Mouse (Mus musculus) left cerebral cortex, postnatal 14 days (tissue): ENCODE results near the gene Phyh. TPM values are rescaled to one million over a fixed set of nuclear protein-coding genes. Genes with fewer than 3 reads are reported as not detected.
"Not testable (repeated sequence)": the region's sequence is repeated elsewhere in the genome, so short reads cannot be mapped to it uniquely, and the experiment has no call there.

Experiments used
- DNase-seq, 2 experiments: peaks; one replicate each; pipeline ENCODE4 v3.0.0; 2021 to 2022; ENCODE audit warnings: low spot score in 2 of 2, mixed read lengths in 1 of 2
- intact Hi-C: fragments of 180-260 bp; cut with DNase I; formaldehyde crosslinking; loops from one replicate; pipeline ENCODE4 v1.15.1; 2025
- total RNA-seq, 2 experiments: library from RNA; stranded (reverse); gene quantifications; 2 replicates each; pipeline ENCODE4 v1.2.3; 2021

Gene Phyh
- total RNA-seq, 2 experiments from 2014 or later, result 69.8 to 72.2 TPM

DNA sequence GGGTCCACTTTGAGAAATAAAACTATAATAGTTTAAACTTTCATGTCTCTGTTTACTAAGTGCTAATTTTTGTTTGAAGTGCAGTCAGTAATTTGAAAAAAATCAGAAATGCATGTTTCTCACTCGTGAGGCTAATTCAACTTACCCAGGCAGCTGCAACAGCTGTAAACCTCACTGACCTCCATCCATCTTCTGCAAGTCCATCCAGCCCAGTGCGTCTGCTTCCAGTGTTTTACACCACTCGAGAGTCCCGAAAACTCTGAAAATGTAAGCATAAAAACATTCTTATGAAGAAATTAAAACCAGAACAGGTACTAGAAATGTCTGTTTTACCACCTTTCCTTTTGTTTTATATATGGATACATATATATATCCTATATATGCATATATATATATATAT lies 8.3 kb upstream of the Phyh start:
- intact Hi-C loops, result loop anchor here (10.0 kb wide), 2 partner anchors 114 to 154 kb away; partner anchors contain the start of gene Optn
- no peak for DNase-seq

DNA sequence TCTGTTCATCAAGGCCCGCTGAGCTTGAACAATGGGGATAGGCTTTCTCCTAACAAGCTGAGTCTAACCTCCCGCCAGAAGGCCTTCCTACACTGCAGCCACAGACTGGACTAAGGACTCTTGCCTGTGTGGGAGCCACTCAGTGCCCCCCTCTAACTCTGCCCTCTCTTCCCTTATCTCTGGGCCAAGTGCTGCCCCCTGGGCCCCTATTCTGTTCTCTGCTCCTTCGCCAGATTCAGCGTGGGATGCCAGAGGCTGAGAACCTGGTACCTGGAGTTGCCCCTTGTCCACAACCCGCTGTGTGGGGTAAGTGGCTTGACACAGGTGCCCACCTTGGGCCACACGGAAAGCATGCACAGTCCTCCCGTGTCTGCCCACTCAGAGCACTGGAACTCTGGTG lies 4.9 kb upstream of the Phyh start:
- no peak for DNase-seq
- intact Hi-C loops, result loop anchor here (10.0 kb wide), 2 partner anchors 111 to 151 kb away; partner anchors contain the start of gene Optn

GRCm38 (mm10) chr2:4916037-4916436 lies 2.8 kb upstream of the Phyh start:
- intact Hi-C loops, result loop anchor here (10.0 kb wide), 2 partner anchors 109 to 149 kb away; partner anchors contain the start of gene Optn
- DNase-seq, result no peak

DNA sequence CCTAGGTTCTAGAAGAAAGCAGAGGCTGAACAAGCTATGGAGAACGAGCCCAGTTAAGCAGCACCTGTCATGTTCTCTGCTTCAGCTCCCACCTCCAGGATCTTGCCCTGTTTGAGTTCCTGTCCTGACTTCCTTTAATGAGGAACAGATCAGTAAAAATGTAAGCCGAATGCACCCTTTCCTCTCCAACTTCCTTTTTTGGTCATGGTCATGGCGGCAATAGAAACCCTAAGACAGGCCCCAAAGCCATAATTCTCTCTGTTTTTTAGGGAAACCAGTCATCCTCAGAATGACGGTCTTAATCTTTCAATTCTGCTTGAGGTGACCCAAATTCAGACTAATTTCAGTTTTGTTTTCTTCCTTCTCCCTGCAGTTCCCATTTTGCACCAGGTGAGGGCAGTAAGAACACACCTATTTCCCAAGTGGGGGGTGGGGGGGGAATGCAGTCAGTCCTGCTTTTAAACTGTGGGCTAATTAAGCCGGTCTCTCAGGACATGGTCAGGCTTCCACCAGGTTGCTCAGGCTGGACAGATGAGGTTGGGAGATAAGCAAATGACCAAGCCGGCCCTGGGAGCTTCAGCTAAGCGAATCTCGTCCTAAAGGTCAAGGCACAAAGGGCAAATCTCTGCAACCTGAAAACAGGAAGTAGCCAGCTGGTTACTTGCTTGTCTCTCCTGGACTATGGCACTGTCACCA lies 1.3 kb upstream of the Phyh start:
- intact Hi-C loops, result loop anchor here (10.0 kb wide), 2 partner anchors 107 to 147 kb away; partner anchors contain the start of gene Optn
- DNase-seq, result peak; percentile 45 to 68

DNA sequence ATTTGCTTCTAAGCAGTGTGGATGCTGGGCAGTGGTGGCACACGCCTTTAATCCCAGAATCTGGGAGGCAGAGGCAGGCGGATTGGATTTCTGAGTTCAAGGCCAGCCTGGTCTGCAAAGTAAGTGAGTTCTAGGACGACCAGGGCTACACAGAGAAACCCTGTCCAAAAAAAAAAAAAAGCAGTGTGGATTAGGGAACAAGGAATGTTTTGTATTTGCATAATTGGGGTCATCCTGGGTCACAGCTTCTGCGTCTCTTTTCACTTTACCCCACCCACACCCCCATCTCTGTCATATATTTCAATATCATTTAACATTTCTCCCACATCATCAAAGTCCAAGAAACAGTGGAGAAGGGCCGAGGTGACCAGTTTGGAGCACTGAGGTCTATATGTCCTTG lies 2.2 kb downstream of the Phyh start:
- no peak for DNase-seq
- intact Hi-C loops, result no loop called here

- intact Hi-C loops, result no loop called here
- no peak for DNase-seq
These were observed 3.8 kb downstream of the Phyh start for GRCm38 (mm10) chr2:4922476-4923164.

DNA sequence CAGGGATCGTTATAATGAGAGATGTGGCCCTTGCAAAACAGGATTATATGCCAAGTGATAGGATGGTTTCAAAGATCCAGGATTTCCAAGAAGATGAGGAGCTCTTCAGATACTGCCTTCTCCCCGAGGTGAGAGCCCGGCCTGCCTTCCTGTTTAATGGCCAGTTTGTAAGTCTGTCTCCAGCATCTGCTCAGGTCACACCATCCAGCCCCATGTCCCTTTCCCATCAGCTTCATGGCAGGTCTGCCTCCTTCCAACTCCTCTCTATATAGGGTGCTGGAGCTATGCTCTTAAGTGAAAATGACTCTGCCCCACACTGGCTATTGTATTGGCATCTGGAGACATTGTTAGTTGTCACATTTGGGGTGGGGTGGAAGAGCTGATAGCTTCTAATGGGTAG lies 8.6 kb downstream of the Phyh start:
- intact Hi-C loops, result no loop called here
- no peak for DNase-seq

DNA sequence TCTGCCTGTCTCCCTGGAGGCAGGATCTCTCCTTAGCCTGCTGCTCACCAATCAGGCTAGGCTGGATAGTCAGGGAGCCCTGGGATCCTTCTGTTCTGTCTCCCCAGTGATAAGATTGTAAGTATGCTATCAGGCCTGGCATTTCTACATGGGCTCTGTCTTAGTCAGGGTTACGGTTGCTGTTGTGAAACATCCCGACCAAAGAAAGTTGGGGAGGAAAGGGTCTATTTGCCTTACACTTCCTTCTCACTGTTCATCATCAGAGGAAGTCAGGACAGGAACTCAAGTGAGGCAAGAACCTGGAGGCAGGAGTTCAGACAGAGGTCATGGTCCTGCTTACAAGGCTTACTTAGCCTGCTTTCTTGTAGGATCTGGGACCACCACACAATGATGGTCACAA lies 10.4 kb downstream of the Phyh start:
- no peak for DNase-seq
- intact Hi-C loops, result no loop called here

- intact Hi-C loops, result no loop called here
- DNase-seq, result no peak
These were observed 15.7 kb downstream of the Phyh start for GRCm38 (mm10) chr2:4934516-4934915.

DNA sequence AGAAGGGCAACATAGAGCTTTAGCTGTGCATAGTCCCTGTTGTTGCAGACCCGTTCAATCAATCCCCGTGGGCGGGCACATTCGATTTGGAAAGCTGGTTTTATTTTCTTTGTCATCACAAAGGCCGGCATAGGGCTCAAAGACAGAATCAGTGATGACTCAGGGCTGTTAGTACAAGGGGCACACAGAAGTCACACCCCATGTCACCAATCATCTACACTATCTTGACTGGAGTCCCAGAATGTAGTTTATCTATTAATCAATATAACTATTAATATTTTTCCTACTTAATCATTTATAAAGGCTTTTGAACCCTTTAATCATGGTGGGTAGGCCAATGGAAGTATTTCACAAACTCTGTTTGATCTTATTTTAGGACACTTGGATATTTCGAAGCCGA lies 19.1 kb downstream of the Phyh start:
- no peak for DNase-seq
- intact Hi-C loops, result no loop called here

DNA sequence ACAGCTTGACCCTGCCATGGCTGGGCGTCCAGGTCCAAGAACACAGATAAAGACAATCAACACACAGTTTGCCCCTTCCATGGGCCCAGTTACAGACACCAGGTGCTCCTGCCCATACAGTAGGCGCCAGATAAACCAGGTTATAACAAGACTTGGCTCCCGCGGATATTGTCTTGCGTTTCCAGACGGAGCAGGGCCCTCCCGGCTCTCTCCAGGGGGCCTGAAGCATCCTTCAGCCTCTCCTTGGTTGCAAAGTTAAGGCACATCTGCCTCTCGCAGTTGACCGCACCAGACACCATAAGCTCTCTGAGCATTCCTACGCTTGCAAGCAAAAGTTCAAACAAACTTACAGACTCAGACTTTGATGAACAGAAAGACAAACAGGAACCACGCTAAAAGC lies 22.0 kb downstream of the Phyh start:
- DNase-seq, result no peak
- intact Hi-C loops, result no loop called here

- intact Hi-C loops, DNase-seq: not testable (repeated sequence)
These were observed 30.9 kb downstream of the Phyh start for GRCm38 (mm10) chr2:4949691-4950090.

GRCm38 (mm10) chr2:4950986-4951385 lies 32.2 kb downstream of the Phyh start:
- DNase-seq, result no peak
- intact Hi-C loops, result no loop called here

- DNase-seq, result no peak
- intact Hi-C loops, result no loop called here
These were observed 35.5 kb downstream of the Phyh start for GRCm38 (mm10) chr2:4954216-4954760.

DNA sequence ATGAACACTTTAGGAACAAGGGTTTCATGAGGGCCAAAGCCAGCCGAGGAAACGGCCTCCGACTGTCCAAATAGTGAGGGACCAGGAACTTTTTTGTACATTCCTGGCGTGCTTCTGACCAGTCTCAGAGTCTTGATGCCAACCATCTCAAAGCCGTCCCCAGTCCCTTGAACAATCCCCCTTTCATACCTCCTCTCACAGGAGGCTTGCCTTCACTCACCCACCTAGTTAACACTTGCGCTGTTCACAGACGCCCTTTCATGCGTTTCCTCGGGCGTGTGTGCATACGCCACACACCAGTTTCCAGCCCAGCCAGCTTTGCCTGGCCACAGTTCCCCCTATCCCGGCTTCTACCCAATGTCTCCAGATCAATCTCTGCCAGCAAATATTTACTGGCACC lies 39.2 kb downstream of the Phyh start:
- DNase-seq, result no peak
- intact Hi-C loops, result no loop called here

GRCm38 (mm10) chr2:4967806-4968205 lies 49.0 kb downstream of the Phyh start:
- DNase-seq, result no peak
- intact Hi-C loops, result no loop called here

GRCm38 (mm10) chr2:4969083-4969482 lies 50.3 kb downstream of the Phyh start:
- intact Hi-C loops, result no loop called here
- DNase-seq, result no peak

DNA sequence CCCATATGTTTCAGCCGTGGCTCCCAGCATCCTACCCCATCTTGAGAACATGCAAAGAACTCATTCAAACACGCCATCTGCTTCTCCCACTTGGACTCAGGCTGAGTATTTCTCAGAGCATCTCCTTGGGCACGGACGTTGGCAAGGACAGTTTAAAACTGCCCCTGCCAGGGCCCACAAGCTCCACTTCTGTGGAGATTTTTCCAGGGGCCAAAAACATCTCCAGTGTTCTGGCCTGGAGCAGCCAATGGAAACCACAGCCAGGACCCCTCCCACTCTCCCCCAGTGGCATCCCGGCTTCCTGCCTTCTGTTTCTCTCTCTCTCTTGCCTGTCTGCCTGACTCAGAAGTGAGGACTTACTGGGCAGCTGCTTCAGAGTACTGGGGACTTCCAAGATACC lies 57.0 kb downstream of the Phyh start, which contains the start of gene Ucma:
Gene Ucma, plus strand, starts transcription at position 316 of the 400 bp plus-strand sequence.
- DNase-seq, result peak in 1 of 2 experiments; percentile 25
- intact Hi-C loops, result no loop called here

- peak; percentile 20 to 30 for DNase-seq
- intact Hi-C loops, result no loop called here
These were observed 59.3 kb downstream of the Phyh start for GRCm38 (mm10) chr2:4978091-4978490.

DNA sequence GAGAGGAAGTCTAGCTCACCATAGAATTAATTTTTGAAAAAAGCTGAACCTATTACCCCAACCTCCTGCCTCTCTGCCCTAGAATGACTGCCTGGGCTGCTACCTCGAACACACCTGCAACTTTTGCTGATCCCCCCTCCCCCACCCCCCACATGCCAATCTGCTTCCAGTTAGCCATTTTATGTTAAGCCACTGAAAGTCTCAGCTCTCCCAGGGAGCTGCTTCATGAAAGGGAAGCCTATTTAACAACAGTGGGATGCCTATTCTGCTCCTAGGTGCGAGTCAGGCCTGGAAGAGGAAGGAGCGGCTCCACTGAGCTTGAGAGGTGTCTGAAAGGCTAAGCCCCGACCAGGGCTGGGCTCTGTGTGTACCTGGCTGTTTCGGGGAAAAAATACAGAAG lies 65.2 kb downstream of the Phyh start:
- intact Hi-C loops, result no loop called here
- no peak for DNase-seq

- DNase-seq, result no peak
- intact Hi-C loops, result no loop called here
These were observed 66.2 kb downstream of the Phyh start for GRCm38 (mm10) chr2:4985000-4985399.
